Mouse (Mus musculus) limb, embryonic 15.5 days (tissue): ENCODE data around the gene Col5a2. TPM values are rescaled to one million over a fixed set of nuclear protein-coding genes. Genes with fewer than 3 reads are reported as not detected.
A peak's percentile ranks its signal among the peaks of the same experiment; 100 is the strongest.
"Not testable (repeated sequence)": the region's sequence is repeated elsewhere in the genome, so short reads cannot be mapped to it uniquely, and the experiment has no call there.

Experiments used
- ATAC-seq: fragments of 200-750 bp; cut with Nextera tagmentation; 2 replicates; pipeline ENCODE4 v1.8.0; 2017; ENCODE audit warnings: low read depth, moderate TSS enrichment; ENCODE audit not compliant: insufficient number of reproducible peaks, low FRiP score, low TSS enrichment
- H3K27ac ChIP-seq: fragments of 300-500 bp; sonication (generic); 2 replicates; pipeline ENCODE4 v1.5.1; 2015; ENCODE audit warnings: moderate library complexity, mild to moderate bottlenecking, inconsistent platforms
- H3K27me3 ChIP-seq: fragments of 300-500 bp; sonication (generic); 2 replicates; pipeline ENCODE4 v1.6.1; 2015; ENCODE audit warnings: inconsistent platforms
- H3K36me3 ChIP-seq: fragments of 300-500 bp; sonication (generic); 2 replicates; pipeline ENCODE4 v1.6.1; 2015; ENCODE audit warnings: inconsistent platforms
- H3K4me1 ChIP-seq: fragments of 300-500 bp; sonication (generic); 2 replicates; pipeline ENCODE4 v1.6.1; 2015; ENCODE audit warnings: inconsistent platforms
- H3K4me2 ChIP-seq: fragments of 300-500 bp; sonication (generic); 2 replicates; pipeline ENCODE4 v1.6.1; 2015; ENCODE audit warnings: mild to moderate bottlenecking, inconsistent platforms
- H3K4me3 ChIP-seq: fragments of 300-500 bp; sonication (generic); 2 replicates; pipeline ENCODE4 v1.5.1; 2015; ENCODE audit warnings: mild to moderate bottlenecking, inconsistent platforms
- H3K9ac ChIP-seq: fragments of 300-500 bp; sonication (generic); 2 replicates; pipeline ENCODE4 v1.6.1; 2015; ENCODE audit warnings: inconsistent platforms
- H3K9me3 ChIP-seq: fragments of 300-500 bp; sonication (generic); 2 replicates; pipeline ENCODE4 v1.6.1; 2016; ENCODE audit warnings: inconsistent platforms
- WGBS: fragments of 180-500 bp; shearing (Covaris S2); methylation state at CpG from one replicate; pipeline ENCODE4 v1.1.7; 2015; 5-methylcytosine and 5-hydroxymethylcytosine counted together
- polyA plus RNA-seq: library from polyadenylated mRNA; unstranded; fragments of >200 nt; fragmentation: Nextera tagmentation; extraction: Ambion mirVana; gene quantifications from 2 replicates; pipeline ENCODE4 v1.2.1, GENCODE M21; 2015

Gene Col5a2
- 220 and 223 TPM in 2 replicates for polyA plus RNA-seq

GRCm38 (mm10) chr1:45502865-45503332 is at the start of gene Col5a2:
Gene Col5a2, minus strand, starts transcription at chr1:45503282.
- peaks cover 9% of the 10 kb centered on the region for H3K4me1 ChIP-seq
- WGBS: 4% methylated on average over 12 of the region's 12 CpGs

GRCm38 (mm10) chr1:45550531-45550930 is 47.4 kb upstream of the Col5a2 start:
- Histone ChIP-seq H3K9ac (no peak overlapping the region), H3K36me3 (no peaks in the 10 kb centered on the region), H3K9me3 (no peaks in the 10 kb centered on the region), H3K4me3 (no peak overlapping the region), H3K27me3 (no peaks in the 10 kb centered on the region), H3K27ac (no peak overlapping the region), H3K4me1 (no peaks in the 10 kb centered on the region), H3K4me2 (no peak overlapping the region)
- no peak for ATAC-seq
- whole genome bisulfite sequencing: 81% methylated on average over 4 of the region's 4 CpGs

More at GRCm38 (mm10) chr1:45502865-45503332, at the start of gene Col5a2:
- H3K9me3 ChIP-seq: no peaks in the 10 kb centered on the region
- peak within 1 kb of the TSS; percentile 96 for H3K27ac ChIP-seq
- H3K9ac ChIP-seq: peak within 1 kb of the TSS; percentile 66
- peak; percentile 77; the same call in 1 of the 2 replicates for ATAC-seq
- H3K36me3 ChIP-seq: no peaks in the 10 kb centered on the region
- H3K4me2 ChIP-seq: peak within 1 kb of the TSS; percentile 42
- H3K27me3 ChIP-seq: no peaks in the 10 kb centered on the region
- H3K4me3 ChIP-seq: peak within 1 kb of the TSS; percentile 57

GRCm38 (mm10) chr1:45541888-45542287 is 38.8 kb upstream of the Col5a2 start:
- H3K9me3 ChIP-seq: no peaks in the 10 kb centered on the region
- WGBS: 16% methylated on average over 1 of the region's 1 CpGs
- H3K4me1 ChIP-seq: no peaks in the 10 kb centered on the region
- no peaks in the 10 kb centered on the region for H3K27me3 ChIP-seq
- peak overlapping the region; percentile 50 for H3K27ac ChIP-seq
- no peak overlapping the region for H3K9ac ChIP-seq
- no peaks in the 10 kb centered on the region for H3K36me3 ChIP-seq
- no peak overlapping the region for H3K4me2 ChIP-seq
- H3K4me3 ChIP-seq: no peak overlapping the region
- no peak for ATAC-seq

GRCm38 (mm10) chr1:45541161-45541560 is 38.1 kb upstream of the Col5a2 start:
- WGBS: 20% methylated on average over 2 of the region's 2 CpGs
- H3K4me3 ChIP-seq: no peak overlapping the region
- H3K4me1 ChIP-seq: no peaks in the 10 kb centered on the region
- no peak overlapping the region for H3K4me2 ChIP-seq
- no peaks in the 10 kb centered on the region for H3K27me3 ChIP-seq
- no peak for ATAC-seq
- H3K9me3 ChIP-seq: no peaks in the 10 kb centered on the region
- H3K9ac ChIP-seq: no peak overlapping the region
- H3K27ac ChIP-seq: peak overlapping the region; percentile 55
- H3K36me3 ChIP-seq: no peaks in the 10 kb centered on the region

- WGBS: 56% methylated on average over 2 of the region's 2 CpGs
- 0 out of 2 replicates have a peak, but pooled peaks cover 2% of the 10 kb centered on the region for H3K4me1 ChIP-seq
- H3K9me3 ChIP-seq: no peaks in the 10 kb centered on the region
- H3K27me3 ChIP-seq: no peaks in the 10 kb centered on the region
- no peak overlapping the region for H3K27ac ChIP-seq
- H3K9ac ChIP-seq: no peak overlapping the region
- H3K4me2 ChIP-seq: no peak overlapping the region
- no peak overlapping the region for H3K4me3 ChIP-seq
- no peak for ATAC-seq
- no peaks in the 10 kb centered on the region for H3K36me3 ChIP-seq
Measured at GRCm38 (mm10) chr1:45531486-45531885, 28.4 kb upstream of the Col5a2 start.

- not testable (repeated sequence) for H3K9me3 ChIP-seq, H3K4me2 ChIP-seq, ATAC-seq, H3K36me3 ChIP-seq, H3K4me3 ChIP-seq, H3K27ac ChIP-seq, H3K27me3 ChIP-seq, H3K9ac ChIP-seq, H3K4me1 ChIP-seq
Measured at GRCm38 (mm10) chr1:45527476-45527875, 24.4 kb upstream of the Col5a2 start.

GRCm38 (mm10) chr1:45523601-45524000 is 20.5 kb upstream of the Col5a2 start:
- H3K4me1 ChIP-seq: no peaks in the 10 kb centered on the region
- no peaks in the 10 kb centered on the region for H3K36me3 ChIP-seq
- no peak overlapping the region for H3K9ac ChIP-seq
- no peak overlapping the region for H3K4me3 ChIP-seq
- no peak for ATAC-seq
- no peak overlapping the region for H3K27ac ChIP-seq
- 88% methylated on average over 3 of the region's 3 CpGs for WGBS
- no peaks in the 10 kb centered on the region for H3K27me3 ChIP-seq
- H3K4me2 ChIP-seq: no peak overlapping the region
- H3K9me3 ChIP-seq: no peaks in the 10 kb centered on the region

- 80% methylated on average over 2 of the region's 2 CpGs for WGBS
- H3K36me3 ChIP-seq: no peaks in the 10 kb centered on the region
- no peak overlapping the region for H3K4me2 ChIP-seq
- H3K4me1 ChIP-seq: no peaks in the 10 kb centered on the region
- no peak overlapping the region for H3K9ac ChIP-seq
- H3K4me3 ChIP-seq: no peak overlapping the region
- no peaks in the 10 kb centered on the region for H3K9me3 ChIP-seq
- no peak overlapping the region for H3K27ac ChIP-seq
- ATAC-seq: no peak
- no peaks in the 10 kb centered on the region for H3K27me3 ChIP-seq
Measured at GRCm38 (mm10) chr1:45521486-45521885, 18.4 kb upstream of the Col5a2 start.

GRCm38 (mm10) chr1:45502241-45502741 is 791 bp downstream of the Col5a2 start:
- H3K36me3 ChIP-seq: no peaks in the 10 kb centered on the region
- peak overlapping the region; percentile 96 for H3K27ac ChIP-seq
- peak overlapping the region; percentile 66 for H3K9ac ChIP-seq
- peaks cover 9% of the 10 kb centered on the region for H3K4me1 ChIP-seq
- ATAC-seq: peak; percentile 58; the same call in 1 of the 2 replicates
- WGBS: 3% methylated on average over 11 of the region's 11 CpGs
- no peaks in the 10 kb centered on the region for H3K9me3 ChIP-seq
- H3K4me3 ChIP-seq: peak overlapping the region; percentile 57
- H3K4me2 ChIP-seq: peak overlapping the region; percentile 42
- H3K27me3 ChIP-seq: no peaks in the 10 kb centered on the region

GRCm38 (mm10) chr1:45501437-45501836 is 1.6 kb downstream of the Col5a2 start:
- Histone ChIP-seq H3K4me1 (peaks cover 9% of the 10 kb centered on the region), H3K9me3 (no peaks in the 10 kb centered on the region), H3K4me3 (peak overlapping the region; percentile 57), H3K27me3 (no peaks in the 10 kb centered on the region), H3K9ac (peak overlapping the region; percentile 66), H3K36me3 (no peaks in the 10 kb centered on the region), H3K4me2 (peak overlapping the region; percentile 42), H3K27ac (peak overlapping the region; percentile 96)
- no peak for ATAC-seq
- 20% methylated on average over 6 of the region's 6 CpGs for WGBS

- no peak overlapping the region for H3K9ac ChIP-seq
- 0 out of 2 replicates have a peak overlapping the region, but pooled peaks have one; percentile 3 for H3K4me2 ChIP-seq
- H3K4me3 ChIP-seq: peak overlapping the region; percentile 13; the same call in 1 of the 2 replicates
- no peaks in the 10 kb centered on the region for H3K27me3 ChIP-seq
- no peaks in the 10 kb centered on the region for H3K9me3 ChIP-seq
- WGBS: 65% methylated on average over 6 of the region's 6 CpGs
- ATAC-seq: no peak
- no peak overlapping the region for H3K27ac ChIP-seq
- H3K36me3 ChIP-seq: no peaks in the 10 kb centered on the region
- H3K4me1 ChIP-seq: peaks cover 9% of the 10 kb centered on the region
Measured at GRCm38 (mm10) chr1:45500456-45500855, 2.6 kb downstream of the Col5a2 start.

- WGBS: 80% methylated on average over 2 of the region's 2 CpGs
- no peak overlapping the region for H3K27ac ChIP-seq
- H3K27me3 ChIP-seq: no peaks in the 10 kb centered on the region
- H3K4me3 ChIP-seq: no peak overlapping the region
- no peak overlapping the region for H3K9ac ChIP-seq
- no peaks in the 10 kb centered on the region for H3K9me3 ChIP-seq
- ATAC-seq: no peak
- no peaks in the 10 kb centered on the region for H3K36me3 ChIP-seq
- no peaks in the 10 kb centered on the region for H3K4me1 ChIP-seq
- H3K4me2 ChIP-seq: no peak overlapping the region
Measured at GRCm38 (mm10) chr1:45495025-45495424, 8.1 kb downstream of the Col5a2 start.
